Mouse (Mus musculus): Measurements from ENCODE around the gene Ccin. TPM values are rescaled to one million over a fixed set of nuclear protein-coding genes. Genes with fewer than 3 reads are reported as not detected.

Gene Ccin
- polyA plus RNA-seq (2012; rRNA removed), result 323 and 342 TPM in 2 replicates

DNA sequence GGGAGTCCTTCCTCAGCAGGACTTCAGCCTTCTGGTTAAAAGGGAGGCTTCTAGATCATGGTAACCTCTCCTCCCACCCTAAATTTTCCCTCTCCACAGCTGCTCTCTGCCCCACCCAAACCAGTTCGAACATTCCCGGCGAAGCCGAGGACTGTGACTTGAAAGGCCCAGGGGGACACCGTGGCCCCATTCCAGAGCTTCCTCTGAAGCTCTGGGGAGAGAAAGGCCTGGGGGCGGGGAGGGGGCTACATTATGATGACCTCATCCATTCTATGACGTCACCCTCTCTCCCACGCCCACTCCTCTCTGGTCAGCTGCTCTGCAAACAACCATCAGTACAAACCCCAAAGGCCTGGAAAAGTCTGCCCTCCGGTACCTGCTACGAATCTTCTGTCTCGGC, at the start of gene Ccin:
Gene Ccin, plus strand, starts transcription at position 303 of the 400 bp plus-strand sequence.
- H3K27ac ChIP-seq (ENCODE audit: control insufficient read depth, insufficient read depth, low read depth, low read length), result peak within 1 kb of the TSS; percentile 1; the same call in 1 of the 2 replicates
- H3K36me3 ChIP-seq (ENCODE audit: control insufficient read depth, insufficient read depth, low read length), result no peaks in the 10 kb centered on the region
- TF ChIP-seq POLR2A (IDR thresholded peaks at IDR 0.05; ENCODE audit: control insufficient read depth, low read depth, low read length) (peak; percentile 68), CTCF (IDR thresholded peaks at IDR 0.05; ENCODE audit: control insufficient read depth, insufficient read depth, insufficient replicate concordance, low read depth, low read length) (no peak)
- peak within 1 kb of the TSS; percentile 87 for H3K4me3 ChIP-seq (ENCODE audit: control insufficient read depth, low read depth, low read length)
- peaks cover 2% of the 10 kb centered on the region; the same call in 1 of the 2 replicates for H3K27me3 ChIP-seq (ENCODE audit: control insufficient read depth, insufficient read depth, low read length)
- peaks cover 14% of the 10 kb centered on the region for H3K4me1 ChIP-seq (ENCODE audit: control insufficient read depth, insufficient read depth, low read length)

DNA sequence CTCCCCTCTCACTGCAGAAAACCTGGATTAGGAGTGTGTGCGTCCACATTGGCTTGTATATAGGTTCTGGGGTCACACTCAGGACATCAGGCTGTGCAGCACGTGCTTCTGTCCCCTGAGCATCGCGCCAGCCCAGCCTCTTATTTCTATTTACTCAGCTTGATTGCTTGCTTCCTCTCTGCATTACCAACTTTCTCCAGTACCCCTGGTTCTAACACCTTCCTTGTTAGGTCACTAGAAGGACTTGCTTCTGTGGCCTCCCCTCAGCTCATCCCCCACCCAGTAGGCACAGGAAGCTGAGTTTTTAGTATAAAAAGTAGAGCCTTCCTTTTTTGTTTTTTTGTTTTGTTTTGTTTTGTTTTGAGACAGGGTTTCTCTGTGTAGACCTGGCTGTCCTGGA, 47.1 kb upstream of the Ccin start:
- Histone ChIP-seq H3K27me3 (ENCODE audit: control insufficient read depth, insufficient read depth, low read length) (no peaks in the 10 kb centered on the region), H3K27ac (ENCODE audit: control insufficient read depth, insufficient read depth, low read depth, low read length) (no peak overlapping the region), H3K4me3 (ENCODE audit: control insufficient read depth, low read depth, low read length) (no peak overlapping the region), H3K36me3 (ENCODE audit: control insufficient read depth, insufficient read depth, low read length) (peaks cover 3% of the 10 kb centered on the region; the same call in 1 of the 2 replicates), H3K4me1 (ENCODE audit: control insufficient read depth, insufficient read depth, low read length) (no peaks in the 10 kb centered on the region)
- TF ChIP-seq CTCF (IDR thresholded peaks at IDR 0.05; ENCODE audit: control insufficient read depth, insufficient read depth, insufficient replicate concordance, low read depth, low read length) (no peak), POLR2A (IDR thresholded peaks at IDR 0.05; ENCODE audit: control insufficient read depth, low read depth, low read length) (no peak)

DNA sequence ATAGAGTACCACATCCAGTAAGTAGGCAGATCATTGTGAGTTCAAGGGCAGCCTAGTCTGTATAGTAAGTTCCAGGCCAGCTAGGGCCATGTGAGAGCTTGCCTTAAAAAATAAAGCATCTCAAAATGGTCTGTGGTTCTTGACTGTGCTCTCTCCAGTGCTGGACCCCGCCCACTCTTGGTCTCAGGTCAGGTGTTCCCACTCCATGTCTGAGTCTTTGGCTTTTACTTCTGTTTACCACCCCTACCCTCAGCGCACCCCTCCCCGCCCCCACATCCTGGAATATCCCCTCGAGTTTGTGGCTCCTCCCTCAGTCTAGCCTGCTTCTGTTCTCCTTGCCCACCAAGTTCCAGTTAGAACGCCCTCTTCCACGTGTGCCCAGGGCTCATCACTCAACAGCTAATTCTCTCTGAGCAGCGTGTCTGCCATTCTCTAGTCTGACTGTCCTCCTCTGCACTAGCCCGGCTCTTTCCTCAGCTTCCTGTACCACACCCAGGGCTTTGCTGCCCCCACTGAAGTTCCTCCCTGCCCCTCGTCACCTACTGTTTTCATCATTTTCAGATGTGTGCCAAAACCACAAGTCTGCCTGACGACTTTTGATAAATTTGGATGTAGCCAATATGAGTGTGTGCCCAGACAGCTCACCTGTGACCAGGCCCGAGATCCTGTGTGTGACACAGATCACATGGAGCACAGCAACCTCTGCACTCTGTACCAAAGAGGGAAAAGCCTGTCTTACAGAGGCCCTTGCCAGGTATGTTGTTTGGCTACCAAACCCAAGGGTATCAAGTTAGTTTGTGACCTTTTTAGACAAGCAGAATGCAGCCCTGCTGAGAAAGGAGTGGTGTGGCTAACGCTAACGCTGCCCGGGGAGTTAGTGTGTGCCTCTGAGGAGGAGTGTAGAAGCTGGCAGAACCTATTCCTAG, 46.3 kb upstream of the Ccin start:
- Histone ChIP-seq H3K4me3 (ENCODE audit: control insufficient read depth, low read depth, low read length) (no peak overlapping the region), H3K27me3 (ENCODE audit: control insufficient read depth, insufficient read depth, low read length) (no peaks in the 10 kb centered on the region), H3K36me3 (ENCODE audit: control insufficient read depth, insufficient read depth, low read length) (peaks cover 4% of the 10 kb centered on the region; the same call in 1 of the 2 replicates), H3K27ac (ENCODE audit: control insufficient read depth, insufficient read depth, low read depth, low read length) (no peak overlapping the region), H3K4me1 (ENCODE audit: control insufficient read depth, insufficient read depth, low read length) (no peaks in the 10 kb centered on the region)
- TF ChIP-seq POLR2A (IDR thresholded peaks at IDR 0.05; ENCODE audit: control insufficient read depth, low read depth, low read length), result no peak
- no peak for TF ChIP-seq CTCF (IDR thresholded peaks at IDR 0.05; ENCODE audit: control insufficient read depth, insufficient read depth, insufficient replicate concordance, low read depth, low read length)

DNA sequence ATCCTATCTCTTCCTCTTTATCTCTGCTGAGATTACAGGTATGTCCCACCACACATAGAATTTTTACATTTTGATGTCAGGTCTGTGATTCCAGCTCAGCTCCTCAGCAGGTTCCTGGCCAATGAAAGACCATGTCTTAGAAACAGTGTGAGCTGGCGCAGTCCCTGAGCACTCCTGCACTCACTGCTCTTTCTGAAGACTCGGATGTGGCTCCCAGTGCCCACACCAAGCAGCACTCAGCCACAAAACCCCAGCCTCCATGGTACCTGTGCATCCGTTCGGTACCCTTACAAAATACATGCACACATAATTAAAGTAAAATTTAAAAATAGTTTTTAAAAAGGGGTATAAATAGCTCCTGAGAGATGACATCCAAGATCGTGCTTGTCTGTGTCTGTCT, 42.0 kb upstream of the Ccin start:
- no peak overlapping the region for H3K4me3 ChIP-seq (ENCODE audit: control insufficient read depth, low read depth, low read length)
- TF ChIP-seq CTCF (IDR thresholded peaks at IDR 0.05; ENCODE audit: control insufficient read depth, insufficient read depth, insufficient replicate concordance, low read depth, low read length) (no peak), POLR2A (IDR thresholded peaks at IDR 0.05; ENCODE audit: control insufficient read depth, low read depth, low read length) (no peak)
- H3K36me3 ChIP-seq (ENCODE audit: control insufficient read depth, insufficient read depth, low read length), result peaks cover 3% of the 10 kb centered on the region
- no peaks in the 10 kb centered on the region for H3K27me3 ChIP-seq (ENCODE audit: control insufficient read depth, insufficient read depth, low read length)
- no peaks in the 10 kb centered on the region for H3K4me1 ChIP-seq (ENCODE audit: control insufficient read depth, insufficient read depth, low read length)
- no peak overlapping the region for H3K27ac ChIP-seq (ENCODE audit: control insufficient read depth, insufficient read depth, low read depth, low read length)

GRCm38 (mm10) chr4:43942421-43942820, 40.9 kb upstream of the Ccin start:
- no peaks in the 10 kb centered on the region for H3K27me3 ChIP-seq (ENCODE audit: control insufficient read depth, insufficient read depth, low read length)
- no peaks in the 10 kb centered on the region for H3K4me1 ChIP-seq (ENCODE audit: control insufficient read depth, insufficient read depth, low read length)
- no peak overlapping the region for H3K27ac ChIP-seq (ENCODE audit: control insufficient read depth, insufficient read depth, low read depth, low read length)
- peaks cover 3% of the 10 kb centered on the region for H3K36me3 ChIP-seq (ENCODE audit: control insufficient read depth, insufficient read depth, low read length)
- H3K4me3 ChIP-seq (ENCODE audit: control insufficient read depth, low read depth, low read length), result no peak overlapping the region
- TF ChIP-seq POLR2A (IDR thresholded peaks at IDR 0.05; ENCODE audit: control insufficient read depth, low read depth, low read length), result no peak
- no peak for TF ChIP-seq CTCF (IDR thresholded peaks at IDR 0.05; ENCODE audit: control insufficient read depth, insufficient read depth, insufficient replicate concordance, low read depth, low read length)

GRCm38 (mm10) chr4:43947571-43947970, 35.7 kb upstream of the Ccin start:
- no peak overlapping the region for H3K27ac ChIP-seq (ENCODE audit: control insufficient read depth, insufficient read depth, low read depth, low read length)
- H3K36me3 ChIP-seq (ENCODE audit: control insufficient read depth, insufficient read depth, low read length), result no peaks in the 10 kb centered on the region; the same call in 1 of the 2 replicates
- no peaks in the 10 kb centered on the region for H3K27me3 ChIP-seq (ENCODE audit: control insufficient read depth, insufficient read depth, low read length)
- TF ChIP-seq CTCF (IDR thresholded peaks at IDR 0.05; ENCODE audit: control insufficient read depth, insufficient read depth, insufficient replicate concordance, low read depth, low read length), result no peak
- no peak for TF ChIP-seq POLR2A (IDR thresholded peaks at IDR 0.05; ENCODE audit: control insufficient read depth, low read depth, low read length)
- no peaks in the 10 kb centered on the region for H3K4me1 ChIP-seq (ENCODE audit: control insufficient read depth, insufficient read depth, low read length)
- no peak overlapping the region for H3K4me3 ChIP-seq (ENCODE audit: control insufficient read depth, low read depth, low read length)

DNA sequence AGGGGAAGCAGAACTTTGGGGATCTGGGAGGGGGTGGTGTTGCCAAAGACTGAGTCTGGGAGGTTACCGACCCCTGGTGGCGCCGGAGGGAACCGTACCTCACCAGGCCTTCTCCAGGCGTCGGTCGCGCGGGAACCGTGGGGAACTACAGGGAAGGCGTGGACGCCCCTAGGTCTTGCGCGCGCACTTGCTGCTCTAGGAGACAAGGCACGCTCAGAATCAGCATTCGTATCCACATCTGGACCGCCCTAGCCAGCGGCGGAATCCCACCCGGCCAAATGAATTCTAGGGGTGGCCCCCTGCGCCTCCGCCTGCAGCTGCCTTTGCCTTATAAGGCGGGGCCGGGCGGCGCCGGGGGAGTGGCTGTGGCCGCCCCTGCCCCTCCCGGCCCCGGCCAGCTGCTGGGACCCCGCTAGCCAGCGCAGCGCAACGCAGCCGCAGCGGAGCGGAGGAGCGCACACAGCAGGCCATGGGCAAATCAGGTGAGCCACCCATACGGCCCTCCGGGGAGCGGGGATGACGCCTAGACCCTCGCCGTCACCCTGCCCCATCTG, 25.9 kb upstream of the Ccin start, which contains the start of gene Glipr2:
Gene Glipr2, plus strand, starts transcription at position 110 of the 554 bp plus-strand sequence.
- Histone ChIP-seq H3K27me3 (ENCODE audit: control insufficient read depth, insufficient read depth, low read length) (no peaks in the 10 kb centered on the region), H3K27ac (ENCODE audit: control insufficient read depth, insufficient read depth, low read depth, low read length) (no peak within 1 kb of the TSS), H3K4me1 (ENCODE audit: control insufficient read depth, insufficient read depth, low read length) (peaks cover 18% of the 10 kb centered on the region), H3K4me3 (ENCODE audit: control insufficient read depth, low read depth, low read length) (peak within 1 kb of the TSS; percentile 70), H3K36me3 (ENCODE audit: control insufficient read depth, insufficient read depth, low read length) (no peaks in the 10 kb centered on the region)
- TF ChIP-seq POLR2A (IDR thresholded peaks at IDR 0.05; ENCODE audit: control insufficient read depth, low read depth, low read length) (peak; percentile 27; the same call in 1 of the 2 replicates), CTCF (IDR thresholded peaks at IDR 0.05; ENCODE audit: control insufficient read depth, insufficient read depth, insufficient replicate concordance, low read depth, low read length) (peak; percentile 43; the same call in 1 of the 2 replicates)
